Mouse (Mus musculus): ENCODE measurements around the gene Tenm1. TPM values are rescaled to one million over a fixed set of nuclear protein-coding genes. Genes with fewer than 3 reads are reported as not detected.

Gene Tenm1
- total RNA-seq, 2 experiments from 2014 or later = 59.7 to 63.4 TPM

GRCm38 (mm10) chrX:42500538-42500937 lies 928.4 kb downstream of the Tenm1 start:
- no peak for DNase-seq (ENCODE audit: low spot score in 2 of 2)
- intact Hi-C loops (cut with DNase I) = no loop called here

DNA sequence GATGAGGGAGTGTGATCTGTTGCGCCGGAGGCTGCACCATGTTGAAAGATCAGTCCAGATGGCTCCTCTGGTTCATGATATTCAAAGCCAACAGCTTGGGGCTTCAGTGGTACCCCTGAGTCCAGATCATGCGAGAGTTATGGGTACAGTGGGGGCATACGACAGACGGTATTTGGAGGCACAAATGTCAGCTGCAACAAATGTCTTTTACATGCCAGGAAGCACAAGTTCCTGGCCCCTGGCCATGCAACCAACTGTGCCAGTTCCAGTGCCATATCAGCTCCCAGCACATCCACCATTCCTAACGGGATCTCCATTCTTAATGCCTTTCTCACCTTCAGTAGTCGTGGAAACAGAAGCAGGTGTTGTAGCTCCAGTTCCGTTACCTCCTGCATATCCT lies 938.6 kb downstream of the Tenm1 start:
- intact Hi-C loops (cut with DNase I) = no loop called here
- no peak for DNase-seq (ENCODE audit: low spot score in 2 of 2)

DNA sequence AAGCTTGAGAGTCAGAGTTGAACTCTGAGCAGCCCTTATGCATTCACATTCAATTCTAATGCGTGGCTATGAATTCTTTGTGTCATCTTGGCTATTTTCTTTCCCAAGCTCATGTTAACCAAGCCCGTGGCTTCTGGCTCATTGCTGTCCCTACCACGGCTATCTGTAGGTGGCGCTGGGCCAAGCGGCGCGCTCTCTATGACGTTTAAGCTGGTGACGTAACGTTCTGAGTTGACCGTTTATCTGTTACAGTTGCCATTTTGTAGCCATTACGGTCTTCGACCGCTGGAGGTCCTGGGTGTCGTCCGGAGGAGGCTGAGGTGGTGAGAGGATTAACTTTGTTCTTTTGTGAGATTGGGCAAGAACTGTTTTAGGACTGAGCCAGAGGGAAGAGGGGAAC lies 939.5 kb downstream of the Tenm1 start, which contains the start of gene Tex13c2:
Gene Tex13c2 (plus strand): TSS at position 246 of the 400 bp plus-strand sequence.
- DNase-seq (ENCODE audit: low spot score in 2 of 2) = no peak
- intact Hi-C loops (cut with DNase I) = no loop called here

Other genes starting within 250 kb of the Tenm1 start
- not detected for gene Tex13c1, start 162.0 kb upstream of the Tenm1 start, total RNA-seq (2021)